Mouse (Mus musculus) hindbrain, postnatal 0 days (tissue): ENCODE results near the gene Nr4a1. TPM values are rescaled to one million over a fixed set of nuclear protein-coding genes. Genes with fewer than 3 reads are reported as not detected.

Experiments
- ATAC-seq: fragments of 200-750 bp; cut with Nextera tagmentation; 2 replicates; pipeline ENCODE4 v1.8.0; 2017; ENCODE audit warnings: mild to moderate bottlenecking, moderate TSS enrichment, moderate library complexity
- DNase-seq: peaks from one replicate; pipeline ENCODE4 v3.0.0-alpha.2; 2015; ENCODE audit warnings: low spot score
- H3K27ac ChIP-seq: fragments of 300-500 bp; sonication (generic); 2 replicates; pipeline ENCODE4 v1.5.1; 2014; ENCODE audit warnings: mild to moderate bottlenecking
- H3K27me3 ChIP-seq: fragments of 300-500 bp; sonication (generic); 2 replicates; pipeline ENCODE4 v1.6.1; 2014; ENCODE audit warnings: low read length, mixed read lengths; ENCODE audit not compliant: insufficient read depth
- H3K36me3 ChIP-seq: fragments of 300-500 bp; sonication (generic); 2 replicates; pipeline ENCODE4 v1.6.1; 2014; ENCODE audit warnings: low read length, mixed read lengths; ENCODE audit not compliant: insufficient read depth
- H3K4me1 ChIP-seq: fragments of 300-500 bp; sonication (generic); 2 replicates; pipeline ENCODE4 v1.6.1; 2014; ENCODE audit warnings: antibody characterized with exemption, low read length, mixed read lengths; ENCODE audit not compliant: insufficient read depth
- H3K4me2 ChIP-seq: fragments of 300-500 bp; sonication (generic); 2 replicates; pipeline ENCODE4 v1.6.1; 2014; ENCODE audit warnings: low read depth, mild to moderate bottlenecking, low read length, moderate library complexity, mixed read lengths
- H3K4me3 ChIP-seq: fragments of 300-500 bp; sonication (generic); 2 replicates; pipeline ENCODE4 v1.5.1; 2014; ENCODE audit warnings: low read length
- H3K9ac ChIP-seq: fragments of 300-500 bp; sonication (generic); replicated peaks from 2 replicates; pipeline ENCODE4 v1.6.1; 2014; ENCODE audit warnings: mild to moderate bottlenecking, low read length, moderate library complexity, mixed read lengths
- H3K9me3 ChIP-seq: fragments of 300-500 bp; sonication (generic); 2 replicates; pipeline ENCODE4 v1.6.1; 2016; ENCODE audit warnings: low read length, mixed read lengths
- CTCF ChIP-seq: IDR thresholded peaks from 2 replicates; pipeline ENCODE4 v1.5.1; 2016; ENCODE audit warnings: antibody characterized with exemption, control low read depth, low read depth
- WGBS: fragments of 180-500 bp; shearing (Covaris S2); extraction: QIAGEN DNeasy Blood & Tissue Kit; methylation state at CpG from one replicate; pipeline ENCODE4 v1.1.7; 2014; 5-methylcytosine and 5-hydroxymethylcytosine counted together
- polyA plus RNA-seq: library from polyadenylated mRNA; unstranded; fragments of >200 nt; fragmentation: Nextera tagmentation; extraction: Ambion mirVana; gene quantifications from 2 replicates; pipeline ENCODE4 v1.2.1, GENCODE M21; 2015
- total RNA-seq: library from RNA; depleted of rRNA; stranded (reverse); fragments of >200 nt; gene quantifications from 2 replicates; pipeline ENCODE4 v1.2.3, GENCODE M21; 2014

Nr4a1 gene
- total and polyA plus RNA-seq, 2 experiments from 2014 or later, result 6.5 to 10.3 TPM

GRCm38 (mm10) chr15:101316913-101317813 lies 63.1 kb downstream of the Nr4a1 start:
- 80% methylated on average over 18 of the region's 18 CpGs for WGBS
- ATAC-seq, result no peak

GRCm38 (mm10) chr15:101317814-101318500 lies 63.9 kb downstream of the Nr4a1 start:
- Histone ChIP-seq H3K4me1 (peaks cover 3% of the 10 kb centered on the region; the same call in 1 of the 2 replicates), H3K4me2 (no peak overlapping the region), H3K27me3 (no peaks in the 10 kb centered on the region), H3K9me3 (no peaks in the 10 kb centered on the region), H3K36me3 (no peaks in the 10 kb centered on the region), H3K4me3 (no peak overlapping the region), H3K27ac (no peak overlapping the region), H3K9ac (no peak overlapping the region)
- ATAC-seq, result no peak
- 91% methylated on average over 2 of the region's 2 CpGs for WGBS
- no peak for TF ChIP-seq CTCF
- no peak for DNase-seq

More at GRCm38 (mm10) chr15:101316913-101317813, 63.1 kb downstream of the Nr4a1 start:
- Histone ChIP-seq H3K4me2 (no peak overlapping the region), H3K36me3 (no peaks in the 10 kb centered on the region), H3K4me1 (peaks cover 3% of the 10 kb centered on the region; the same call in 1 of the 2 replicates), H3K9me3 (no peaks in the 10 kb centered on the region), H3K27me3 (no peaks in the 10 kb centered on the region), H3K9ac (no peak overlapping the region), H3K27ac (no peak overlapping the region), H3K4me3 (no peak overlapping the region)
- no peak for DNase-seq
- TF ChIP-seq CTCF, result no peak

GRCm38 (mm10) chr15:101318889-101319765 lies 65.1 kb downstream of the Nr4a1 start:
- DNase-seq, result no peak
- no peaks in the 10 kb centered on the region for H3K27me3 ChIP-seq
- 66% methylated on average over 14 of the region's 14 CpGs for WGBS
- H3K9me3 ChIP-seq, result no peaks in the 10 kb centered on the region
- no peak for ATAC-seq
- H3K4me1 ChIP-seq, result peaks cover 3% of the 10 kb centered on the region; the same call in 1 of the 2 replicates
- no peak overlapping the region for H3K9ac ChIP-seq
- H3K4me2 ChIP-seq, result no peak overlapping the region
- H3K36me3 ChIP-seq, result no peaks in the 10 kb centered on the region
- no peak overlapping the region for H3K4me3 ChIP-seq
- no peak for TF ChIP-seq CTCF
- no peak overlapping the region for H3K27ac ChIP-seq

GRCm38 (mm10) chr15:101320010-101320617 lies 66.0 kb downstream of the Nr4a1 start:
- Histone ChIP-seq H3K4me2 (no peak overlapping the region), H3K4me3 (no peak overlapping the region), H3K27me3 (no peaks in the 10 kb centered on the region), H3K36me3 (no peaks in the 10 kb centered on the region), H3K9me3 (no peaks in the 10 kb centered on the region), H3K4me1 (peaks cover 3% of the 10 kb centered on the region; the same call in 1 of the 2 replicates), H3K9ac (no peak overlapping the region), H3K27ac (no peak overlapping the region)
- DNase-seq (no peak), ATAC-seq (no peak)
- 83% methylated on average over 6 of the region's 6 CpGs for WGBS
- no peak for TF ChIP-seq CTCF

- H3K27ac ChIP-seq, result no peak overlapping the region
- 72% methylated on average over 6 of the region's 6 CpGs for WGBS
Observed at GRCm38 (mm10) chr15:101320618-101321041, 66.6 kb downstream of the Nr4a1 start.

GRCm38 (mm10) chr15:101321126-101321525 lies 67.1 kb downstream of the Nr4a1 start:
- WGBS, result 74% methylated on average over 5 of the region's 5 CpGs
- Histone ChIP-seq H3K27me3 (no peaks in the 10 kb centered on the region), H3K4me3 (no peak overlapping the region), H3K9me3 (no peaks in the 10 kb centered on the region), H3K4me2 (no peak overlapping the region), H3K36me3 (no peaks in the 10 kb centered on the region), H3K9ac (no peak overlapping the region), H3K27ac (no peak overlapping the region), H3K4me1 (no peaks in the 10 kb centered on the region)
- no peak for ATAC-seq
- TF ChIP-seq CTCF, result no peak
- no peak for DNase-seq

More at GRCm38 (mm10) chr15:101320618-101321041, 66.6 kb downstream of the Nr4a1 start:
- Histone ChIP-seq H3K9ac (no peak overlapping the region), H3K4me2 (no peak overlapping the region), H3K4me1 (peaks cover 3% of the 10 kb centered on the region; the same call in 1 of the 2 replicates), H3K4me3 (no peak overlapping the region), H3K9me3 (no peaks in the 10 kb centered on the region), H3K36me3 (no peaks in the 10 kb centered on the region), H3K27me3 (no peaks in the 10 kb centered on the region)
- ATAC-seq (no peak), DNase-seq (no peak)
- no peak for TF ChIP-seq CTCF
